Mouse (Mus musculus) liver, adult 2 months (tissue): ENCODE results near the gene Sh3bp1. TPM values are rescaled to one million over a fixed set of nuclear protein-coding genes. Genes with fewer than 3 reads are reported as not detected.

ENCODE experiments used
- DNase-seq: peaks from one replicate; pipeline ENCODE4 v3.0.0-alpha.2; 2011; ENCODE audit warnings: low read depth, low spot score; ENCODE audit errors: extremely low read depth
- H3K27ac ChIP-seq: fragments of 200-500 bp; replicated peaks from 2 replicates; pipeline ENCODE4 v1.5.1; 2012; ENCODE audit warnings: low read depth, mild to moderate bottlenecking, control low read depth, inconsistent platforms, low read length; ENCODE audit not compliant: insufficient read depth
- H3K27me3 ChIP-seq: fragments of 200-500 bp; 2 replicates; pipeline ENCODE4 v1.6.1; 2012; ENCODE audit warnings: mild to moderate bottlenecking, moderate library complexity, low read length, inconsistent platforms; ENCODE audit not compliant: control insufficient read depth, insufficient read depth
- H3K36me3 ChIP-seq: fragments of 200-500 bp; 2 replicates; pipeline ENCODE4 v1.6.1; 2012; ENCODE audit warnings: low read length, inconsistent platforms; ENCODE audit not compliant: control insufficient read depth, insufficient read depth
- H3K4me1 ChIP-seq: fragments of 200-500 bp; 2 replicates; pipeline ENCODE4 v1.6.1; 2011; ENCODE audit warnings: low read length; ENCODE audit not compliant: control insufficient read depth, insufficient read depth
- H3K4me3 ChIP-seq: fragments of 200-500 bp; 2 replicates; pipeline ENCODE4 v1.5.1; 2011; ENCODE audit warnings: low read depth, mild to moderate bottlenecking, control low read depth, low read length, moderate library complexity; ENCODE audit not compliant: insufficient read depth
- H3K79me2 ChIP-seq: fragments of 200-500 bp; 2 replicates; pipeline ENCODE4 v1.6.1; 2012; ENCODE audit warnings: inconsistent platforms, mild to moderate bottlenecking, low read length, moderate library complexity; ENCODE audit not compliant: control insufficient read depth, insufficient read depth
- H3K9ac ChIP-seq: fragments of 200-500 bp; 2 replicates; pipeline ENCODE4 v1.6.1; 2012; ENCODE audit warnings: low read depth, mild to moderate bottlenecking, control low read depth, inconsistent platforms, low read length
- CTCF ChIP-seq: fragments of 200-500 bp; IDR thresholded peaks from 2 replicates; pipeline ENCODE4 v1.5.1; 2011; ENCODE audit warnings: low read depth, low read length, control low read depth
- POLR2A ChIP-seq: fragments of 200-500 bp; IDR thresholded peaks from 2 replicates; pipeline ENCODE4 v1.6.1; 2011; ENCODE audit warnings: low read length, control low read depth; ENCODE audit not compliant: insufficient read depth; ENCODE audit errors: extremely low read depth
- WGBS: fragments of 180-500 bp; shearing (Covaris S2); methylation state at CpG from one replicate; pipeline ENCODE4 v1.1.7; 2018; 5-methylcytosine and 5-hydroxymethylcytosine counted together
- polyA plus RNA-seq: library from polyadenylated mRNA; depleted of rRNA; stranded (reverse); fragments of >200 nt; gene quantifications from 2 replicates; pipeline ENCODE4 v1.2.3, GENCODE M21; 2012
- total RNA-seq: library from RNA; depleted of rRNA; stranded (reverse); fragments of >200 nt; gene quantifications from 2 replicates; pipeline ENCODE4 v1.2.3, GENCODE M21; 2014

Gene Sh3bp1
- total and polyA plus RNA-seq, 2 experiments: 0.37 to 6.0 TPM

DNA sequence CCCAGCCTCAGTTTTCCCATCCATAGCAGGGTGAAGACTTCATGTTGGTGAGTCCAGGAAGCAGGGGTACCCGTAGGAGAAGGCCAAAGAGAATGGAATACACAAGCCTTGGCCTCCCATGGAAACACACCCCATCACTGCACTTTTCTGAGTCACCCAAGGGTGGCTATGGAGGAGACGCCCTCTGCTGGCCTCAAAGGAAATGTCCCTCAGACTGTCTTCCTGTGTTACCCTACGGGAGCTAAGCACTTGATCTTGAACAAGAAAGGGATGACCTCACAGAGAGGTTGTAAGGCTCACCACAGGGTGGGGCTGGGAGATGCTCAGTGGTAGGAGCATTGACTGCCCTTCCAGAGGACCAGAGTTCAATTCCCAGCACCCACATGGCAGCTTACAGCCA lies 32.0 kb downstream of the Sh3bp1 start:
- WGBS: 12% methylated on average over 3 of the region's 3 CpGs
- H3K4me1 ChIP-seq: peaks cover 6% of the 10 kb centered on the region

DNA sequence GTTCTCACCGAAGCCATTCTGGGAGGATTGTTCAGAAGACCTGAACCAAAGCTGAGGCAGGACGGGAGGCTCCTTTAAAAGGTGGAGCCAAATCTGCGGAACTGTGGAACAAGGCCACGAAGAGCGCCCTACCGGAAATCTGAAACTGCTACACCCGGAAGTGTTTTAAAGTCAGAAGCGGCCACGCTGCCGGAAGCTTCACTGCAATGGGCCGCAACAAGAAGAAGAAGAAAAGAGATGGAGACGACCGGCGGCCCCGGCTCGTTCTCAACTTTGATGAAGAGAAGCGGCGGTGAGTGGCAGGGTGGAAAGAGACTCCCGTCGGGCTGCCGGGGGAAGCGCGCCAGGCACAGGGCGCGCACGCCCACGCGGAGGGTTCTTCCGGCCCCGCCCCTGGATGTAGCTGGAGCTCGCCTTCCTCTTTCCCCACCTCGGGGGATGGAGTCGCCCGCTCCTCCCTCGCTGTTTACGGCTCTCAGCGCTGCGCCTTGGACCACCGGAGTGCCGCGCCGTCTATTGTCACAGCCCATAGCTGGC lies 35.3 kb downstream of the Sh3bp1 start, which contains the start of gene Nol12:
Nol12 (plus strand) TSS at position 150 of the 537 bp plus-strand sequence.
- H3K4me3 ChIP-seq: peak within 1 kb of the TSS; percentile 92
- no peaks in the 10 kb centered on the region for H3K36me3 ChIP-seq
- DNase-seq: peak; percentile 84
- peak within 1 kb of the TSS; percentile 88 for H3K27ac ChIP-seq
- peak within 1 kb of the TSS; percentile 78 for H3K9ac ChIP-seq
- H3K4me1 ChIP-seq: peaks cover 4% of the 10 kb centered on the region; the same call in 1 of the 2 replicates
- WGBS: 0% methylated on average over 42 of the region's 42 CpGs
- 0 out of 2 replicates have a peak, but pooled peaks have one; percentile 3 for TF ChIP-seq CTCF
- TF ChIP-seq POLR2A: 0 out of 2 replicates have a peak, but pooled peaks have one; percentile 28
- H3K27me3 ChIP-seq: no peaks in the 10 kb centered on the region
- no peaks in the 10 kb centered on the region; the same call in 1 of the 2 replicates for H3K79me2 ChIP-seq

More for the DNA sequence above, 32.0 kb downstream of the Sh3bp1 start:
- DNase-seq: peak; percentile 53
- Histone ChIP-seq H3K79me2 (no peaks in the 10 kb centered on the region; the same call in 1 of the 2 replicates), H3K9ac (no peak overlapping the region), H3K36me3 (no peaks in the 10 kb centered on the region), H3K27ac (no peak overlapping the region), H3K4me3 (no peak overlapping the region), H3K27me3 (no peaks in the 10 kb centered on the region)
- TF ChIP-seq CTCF: peak; percentile 77
- no peak for TF ChIP-seq POLR2A

DNA sequence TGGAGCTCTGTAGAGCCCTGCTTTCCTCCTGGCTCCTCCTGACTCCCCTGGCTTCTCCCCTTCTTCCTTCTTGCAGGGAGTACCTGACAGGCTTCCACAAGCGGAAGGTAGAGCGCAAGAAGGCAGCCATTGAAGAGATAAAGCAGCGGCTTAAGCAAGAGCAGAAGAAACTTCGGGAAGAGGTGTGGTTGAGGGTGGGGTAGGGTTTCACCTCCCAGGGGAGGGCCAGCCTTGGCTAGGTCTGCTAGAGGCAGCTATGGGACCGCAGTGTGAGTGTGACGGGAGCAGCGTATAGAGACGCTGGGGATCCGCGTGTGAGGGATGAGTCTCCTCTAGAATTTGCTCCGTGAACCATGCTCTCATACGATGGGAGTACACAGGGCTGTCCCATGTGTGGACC lies 36.8 kb downstream of the Sh3bp1 start:
- H3K27ac ChIP-seq: no peak overlapping the region
- no peak for DNase-seq

DNA sequence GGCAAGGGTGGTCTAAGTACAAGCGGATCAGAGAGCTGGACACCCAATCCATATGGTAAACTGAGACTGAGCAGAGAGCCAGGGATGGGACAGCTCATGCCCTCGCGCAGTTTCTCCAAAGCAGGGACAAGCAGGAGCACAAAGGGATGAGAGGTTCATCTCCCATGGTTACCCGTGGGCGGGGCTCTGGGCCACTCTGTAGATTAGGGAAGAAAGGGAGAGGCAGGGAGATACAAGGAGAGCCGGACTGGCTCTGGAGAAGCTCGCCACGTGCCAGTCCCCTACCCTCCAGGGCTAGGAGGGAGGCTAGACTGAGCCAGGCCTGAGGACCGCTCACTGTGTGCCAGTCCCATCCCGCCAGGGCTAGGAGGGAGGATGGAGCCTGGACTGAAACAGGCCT lies 37.7 kb downstream of the Sh3bp1 start:
- Histone ChIP-seq H3K27ac (no peak overlapping the region), H3K4me1 (peaks cover 4% of the 10 kb centered on the region; the same call in 1 of the 2 replicates), H3K9ac (no peak overlapping the region), H3K4me3 (no peak overlapping the region), H3K79me2 (no peaks in the 10 kb centered on the region; the same call in 1 of the 2 replicates), H3K27me3 (no peaks in the 10 kb centered on the region), H3K36me3 (no peaks in the 10 kb centered on the region)
- DNase-seq: no peak
- TF ChIP-seq CTCF (no peak), POLR2A (no peak)
- 93% methylated on average over 10 of the region's 10 CpGs for WGBS

More for the DNA sequence above, 36.8 kb downstream of the Sh3bp1 start:
- Histone ChIP-seq H3K4me3 (no peak overlapping the region), H3K27me3 (no peaks in the 10 kb centered on the region), H3K79me2 (no peaks in the 10 kb centered on the region; the same call in 1 of the 2 replicates), H3K9ac (no peak overlapping the region), H3K4me1 (peaks cover 4% of the 10 kb centered on the region; the same call in 1 of the 2 replicates), H3K36me3 (no peaks in the 10 kb centered on the region)
- TF ChIP-seq CTCF (no peak), POLR2A (no peak)
- 95% methylated on average over 12 of the region's 12 CpGs for WGBS

DNA sequence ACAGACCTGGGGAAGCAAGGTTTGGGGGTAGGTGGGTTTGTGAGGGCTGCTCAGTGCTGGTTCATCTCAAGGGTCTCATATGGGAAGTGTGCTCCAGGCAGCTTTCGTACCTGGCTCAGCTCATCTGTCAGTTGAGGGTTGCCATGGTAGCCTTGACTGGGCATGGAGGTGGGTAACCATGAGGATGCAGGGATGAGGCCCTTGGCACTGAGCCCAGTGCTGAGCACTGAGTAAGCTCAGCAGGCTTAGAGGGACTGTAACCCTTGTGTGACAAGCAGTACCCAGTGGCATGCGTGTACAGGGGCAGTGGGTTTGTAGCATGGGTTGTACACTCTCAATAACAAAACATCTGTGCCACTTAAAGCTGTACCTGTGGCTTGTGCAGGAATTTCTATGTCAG lies 38.4 kb downstream of the Sh3bp1 start:
- WGBS: 89% methylated on average over 2 of the region's 2 CpGs
- H3K4me1 ChIP-seq: peaks cover 4% of the 10 kb centered on the region; the same call in 1 of the 2 replicates
- H3K27ac ChIP-seq: no peak overlapping the region
- no peaks in the 10 kb centered on the region; the same call in 1 of the 2 replicates for H3K79me2 ChIP-seq
- no peaks in the 10 kb centered on the region for H3K36me3 ChIP-seq
- TF ChIP-seq POLR2A (no peak), CTCF (no peak)
- H3K27me3 ChIP-seq: no peaks in the 10 kb centered on the region
- H3K4me3 ChIP-seq: no peak overlapping the region
- no peak for DNase-seq
- no peak overlapping the region for H3K9ac ChIP-seq

DNA sequence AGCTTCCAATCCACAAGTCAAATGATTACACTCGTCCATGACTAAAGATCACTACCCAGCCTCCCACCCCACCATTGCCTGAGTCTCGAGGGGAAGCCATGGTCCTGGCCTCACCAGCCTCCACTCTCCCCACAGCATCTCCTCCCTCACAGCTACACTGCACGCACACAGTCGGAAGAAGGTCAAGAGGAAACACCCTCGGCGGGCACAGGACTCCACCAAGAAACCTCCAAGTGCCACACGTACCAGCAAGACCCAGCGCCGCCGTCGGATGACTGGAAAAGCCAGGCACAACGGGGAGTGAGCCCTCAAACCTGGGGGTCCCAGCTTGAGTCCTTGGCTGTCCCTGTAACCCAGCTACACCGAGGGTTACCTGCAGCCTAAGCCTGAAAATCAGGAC lies 40.8 kb downstream of the Sh3bp1 start:
- Histone ChIP-seq H3K4me1 (peaks cover 2% of the 10 kb centered on the region; the same call in 1 of the 2 replicates), H3K36me3 (no peaks in the 10 kb centered on the region), H3K9ac (no peak overlapping the region), H3K27ac (no peak overlapping the region), H3K79me2 (no peaks in the 10 kb centered on the region), H3K27me3 (no peaks in the 10 kb centered on the region), H3K4me3 (no peak overlapping the region)
- no peak for DNase-seq
- 94% methylated on average over 13 of the region's 13 CpGs for WGBS
- TF ChIP-seq POLR2A: no peak
- no peak for TF ChIP-seq CTCF
